Mouse (Mus musculus): ENCODE results near the gene Prpsap1. TPM values are rescaled to one million over a fixed set of nuclear protein-coding genes. Genes with fewer than 3 reads are reported as not detected.

Gene Prpsap1
- polyA plus RNA-seq, 2 experiments = 22.2 to 38.4 TPM

DNA sequence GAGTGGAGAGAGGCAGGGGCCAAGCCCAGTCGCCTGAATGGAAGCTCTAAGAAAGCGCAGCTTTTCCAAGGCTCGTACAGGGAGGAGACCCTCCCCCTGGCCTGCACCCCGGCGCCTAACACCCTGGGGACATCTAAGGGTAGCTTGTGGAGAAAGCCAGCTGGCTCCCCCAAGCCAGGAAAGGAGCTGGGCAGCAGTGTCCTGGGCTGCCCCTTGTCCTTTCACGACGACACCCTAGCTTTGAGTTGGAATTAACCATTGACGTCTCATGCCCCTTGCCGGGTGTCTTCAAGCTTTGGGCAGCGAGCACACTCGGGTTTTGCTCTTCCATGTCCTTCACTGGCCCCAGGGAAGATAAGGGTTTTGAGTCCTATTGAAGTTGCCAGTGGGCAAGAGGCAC, 56.5 kb downstream of the Prpsap1 start:
- no peak overlapping the region; the same call in 1 of the 2 replicates for H3K4me2 ChIP-seq (ENCODE audit: low read depth)
- no peaks in the 10 kb centered on the region for H3K27me3 ChIP-seq (ENCODE audit: control insufficient read depth, insufficient read depth, low read length)
- TF ChIP-seq EP300 (IDR thresholded peaks at IDR 0.05; ENCODE audit: low read depth) = no peak
- no peak for TF ChIP-seq CTCF (IDR thresholded peaks at IDR 0.05; ENCODE audit: low read depth)
- peaks cover 9 to 30% of the 10 kb centered on the region in 2 experiments for H3K4me1 ChIP-seq (replicated peaks; ENCODE audit: control insufficient read depth in 2 of 2, insufficient read depth in 2 of 2, low read length in 1 of 2)
- no peak overlapping the region for H3K9ac ChIP-seq (replicated peaks)
- no peak overlapping the region for H3K27ac ChIP-seq
- DNase-seq (ENCODE audit: low read depth in 3 of 3, low spot score in 3 of 3) (no peak), ATAC-seq (ENCODE audit: insufficient read depth) (no peak)
- no peaks in the 10 kb centered on the region for H3K9me3 ChIP-seq (ENCODE audit: control insufficient read depth, low read length)
- peaks cover 25% of the 10 kb centered on the region for H3K36me3 ChIP-seq (replicated peaks; ENCODE audit: control insufficient read depth, insufficient read depth, low read depth)
- WGBS (ENCODE audit: insufficient replicate concordance) = 88% methylated on average over 11 of the region's 11 CpGs
- H3K4me3 ChIP-seq (ENCODE audit: insufficient read depth in 1 of 2, low read depth in 2 of 2, low read length in 2 of 2) = no peak overlapping the region

DNA sequence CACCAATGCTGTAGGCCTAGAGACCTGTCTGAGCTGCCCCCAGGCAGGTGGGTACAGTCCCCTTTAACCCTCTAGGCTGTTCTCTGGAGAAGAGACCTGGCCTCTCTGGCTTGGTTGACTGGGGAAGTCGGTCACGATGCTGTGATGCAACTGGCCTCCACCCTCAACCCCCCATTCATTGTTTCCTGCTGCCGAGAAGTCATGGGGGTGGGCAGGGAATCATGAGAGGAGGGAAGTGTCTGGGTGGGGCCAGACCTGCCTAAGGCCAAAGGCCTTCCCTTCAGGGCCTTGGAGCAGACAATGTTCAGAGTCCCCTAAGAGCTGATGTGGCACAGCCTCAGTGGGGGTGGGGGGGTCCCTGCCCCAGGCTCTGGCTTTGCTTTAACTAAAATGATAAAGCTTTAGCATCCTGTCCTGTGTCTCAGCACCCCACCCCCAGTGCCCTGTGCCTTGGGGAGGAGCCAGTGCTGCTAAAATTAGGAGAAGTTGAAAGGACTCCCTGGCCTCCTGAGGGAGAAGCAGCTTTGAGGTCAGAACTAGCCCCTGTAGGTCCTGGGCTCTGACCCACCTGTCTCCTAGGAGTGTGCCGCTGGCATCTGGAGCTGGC, 57.2 kb downstream of the Prpsap1 start:
- Histone ChIP-seq H3K4me3 (ENCODE audit: insufficient read depth in 1 of 2, low read depth in 2 of 2, low read length in 2 of 2) (peak overlapping the region; percentile 10 to 74; a peak in 2 of 4 replicates), H3K4me1 (replicated peaks; ENCODE audit: control insufficient read depth in 2 of 2, insufficient read depth in 2 of 2, low read length in 1 of 2) (peaks cover 9 to 30% of the 10 kb centered on the region in 2 experiments), H3K36me3 (replicated peaks; ENCODE audit: control insufficient read depth, insufficient read depth, low read depth) (peaks cover 25% of the 10 kb centered on the region), H3K27me3 (ENCODE audit: control insufficient read depth, insufficient read depth, low read length) (no peaks in the 10 kb centered on the region), H3K9ac (replicated peaks) (no peak overlapping the region), H3K9me3 (ENCODE audit: control insufficient read depth, low read length) (no peaks in the 10 kb centered on the region), H3K4me2 (ENCODE audit: low read depth) (peak overlapping the region; percentile 68), H3K27ac (peak overlapping the region; percentile 56)
- ATAC-seq (ENCODE audit: insufficient read depth) = no peak
- peak in 1 of 3 experiments; percentile 49 for DNase-seq (ENCODE audit: low read depth in 3 of 3, low spot score in 3 of 3)
- 11% methylated on average over 4 of the region's 4 CpGs for WGBS (ENCODE audit: insufficient replicate concordance)
- TF ChIP-seq CTCF (IDR thresholded peaks at IDR 0.05; ENCODE audit: low read depth) (no peak), EP300 (IDR thresholded peaks at IDR 0.05; ENCODE audit: low read depth) (no peak)

DNA sequence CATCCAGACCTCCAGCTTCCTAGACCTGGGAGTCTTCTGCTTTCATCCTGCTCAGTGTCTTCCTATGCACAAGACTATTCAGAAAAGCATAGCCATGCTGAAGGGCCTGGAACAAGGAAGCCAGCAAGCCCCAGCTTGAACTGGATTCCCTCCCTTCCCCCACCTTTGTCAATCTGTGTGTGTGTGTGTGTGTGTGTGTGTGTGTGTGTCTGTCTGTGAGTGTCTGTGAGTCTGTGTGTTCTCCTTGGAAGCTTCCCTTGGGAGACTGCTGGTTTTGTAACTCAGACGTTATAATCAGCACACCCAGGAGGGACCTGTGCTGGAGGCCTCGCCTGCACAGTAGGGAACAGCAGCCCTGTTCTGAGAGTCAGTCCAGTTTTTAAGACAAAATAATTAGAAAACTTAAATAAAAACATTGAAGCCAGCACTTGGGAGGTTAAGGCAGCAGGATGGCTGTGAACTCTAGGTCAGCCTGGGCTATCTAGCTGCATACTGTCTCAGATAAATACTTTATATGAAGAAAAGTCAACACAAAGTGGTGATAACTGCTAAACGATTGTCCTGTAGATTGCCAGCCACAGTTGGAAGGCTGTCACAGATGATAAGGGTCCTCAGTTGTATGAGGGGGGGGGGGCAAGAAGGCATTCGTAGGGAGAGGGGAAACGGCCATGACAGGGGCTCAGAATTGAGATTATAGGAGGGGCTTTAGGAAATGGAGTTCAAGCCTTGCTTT, 57.8 kb downstream of the Prpsap1 start:
- Histone ChIP-seq H3K27ac (peak overlapping the region; percentile 56), H3K9me3 (ENCODE audit: control insufficient read depth, low read length) (no peaks in the 10 kb centered on the region), H3K4me1 (replicated peaks; ENCODE audit: control insufficient read depth in 2 of 2, insufficient read depth in 2 of 2, low read length in 1 of 2) (peaks cover 10 to 33% of the 10 kb centered on the region in 2 experiments), H3K36me3 (replicated peaks; ENCODE audit: control insufficient read depth, insufficient read depth, low read depth) (peaks cover 25% of the 10 kb centered on the region), H3K4me3 (ENCODE audit: insufficient read depth in 1 of 2, low read depth in 2 of 2, low read length in 2 of 2) (peak overlapping the region; percentile 32 to 74), H3K4me2 (ENCODE audit: low read depth) (peak overlapping the region; percentile 68), H3K27me3 (ENCODE audit: control insufficient read depth, insufficient read depth, low read length) (no peaks in the 10 kb centered on the region), H3K9ac (replicated peaks) (peak overlapping the region; percentile 19)
- DNase-seq (ENCODE audit: low read depth in 3 of 3, low spot score in 3 of 3) (no peak), ATAC-seq (ENCODE audit: insufficient read depth) (no peak)
- TF ChIP-seq CTCF (IDR thresholded peaks at IDR 0.05; ENCODE audit: low read depth) = no peak
- TF ChIP-seq EP300 (IDR thresholded peaks at IDR 0.05; ENCODE audit: low read depth) = peak; percentile 41
- 5% methylated on average over 5 of the region's 5 CpGs for WGBS (ENCODE audit: insufficient replicate concordance)

DNA sequence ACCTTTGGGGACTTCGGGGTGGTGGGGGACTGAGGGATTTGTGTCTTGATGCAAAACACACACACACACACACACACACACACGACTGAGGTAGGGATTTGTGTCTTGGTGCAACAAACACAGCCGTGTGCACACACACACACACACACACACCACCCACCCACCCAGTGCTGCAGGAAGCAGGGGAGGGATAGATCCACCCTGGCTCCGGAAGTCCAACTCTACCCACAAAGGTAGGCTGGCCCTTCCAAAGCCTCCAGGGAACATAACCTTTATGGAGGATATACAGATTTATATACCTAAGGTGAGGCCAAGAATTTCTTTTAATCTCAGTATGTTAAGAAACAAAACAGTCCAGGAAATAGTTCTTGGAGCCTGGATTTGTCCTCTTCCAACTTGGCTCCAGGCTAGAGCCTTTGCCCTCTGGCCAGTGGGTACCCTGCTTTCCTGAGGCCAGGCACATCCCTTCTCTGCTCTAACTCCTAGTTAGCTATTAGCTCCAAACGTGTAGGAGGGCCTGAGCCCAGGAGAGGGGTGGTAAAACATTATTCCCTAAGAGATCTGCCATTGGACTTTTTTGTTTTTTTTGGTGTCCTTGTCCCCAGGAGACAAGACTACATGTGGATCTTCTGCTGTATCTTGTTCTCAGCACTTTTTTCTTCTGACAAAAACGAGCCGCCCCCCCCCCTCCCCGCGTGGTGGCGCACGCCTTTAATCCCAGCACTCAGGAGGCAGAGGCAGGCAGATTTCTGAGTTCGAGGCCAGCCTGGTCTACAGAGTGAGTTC, 58.8 kb downstream of the Prpsap1 start:
- H3K27ac ChIP-seq = peak overlapping the region; percentile 79
- no peaks in the 10 kb centered on the region for H3K27me3 ChIP-seq (ENCODE audit: control insufficient read depth, insufficient read depth, low read length)
- TF ChIP-seq EP300 (IDR thresholded peaks at IDR 0.05; ENCODE audit: low read depth) (no peak), CTCF (IDR thresholded peaks at IDR 0.05; ENCODE audit: low read depth) (no peak)
- peak overlapping the region; percentile 68 for H3K4me2 ChIP-seq (ENCODE audit: low read depth)
- no peaks in the 10 kb centered on the region for H3K9me3 ChIP-seq (ENCODE audit: control insufficient read depth, low read length)
- 39% methylated on average over 12 of the region's 12 CpGs for WGBS (ENCODE audit: insufficient replicate concordance)
- peak overlapping the region; percentile 88 for H3K9ac ChIP-seq (replicated peaks)
- peaks cover 25% of the 10 kb centered on the region for H3K36me3 ChIP-seq (replicated peaks; ENCODE audit: control insufficient read depth, insufficient read depth, low read depth)
- ATAC-seq (ENCODE audit: insufficient read depth) = no peak
- peak overlapping the region; percentile 74 to 98 for H3K4me3 ChIP-seq (ENCODE audit: insufficient read depth in 1 of 2, low read depth in 2 of 2, low read length in 2 of 2)
- DNase-seq (ENCODE audit: low read depth in 3 of 3, low spot score in 3 of 3) = no peak
- H3K4me1 ChIP-seq (replicated peaks; ENCODE audit: control insufficient read depth in 2 of 2, insufficient read depth in 2 of 2, low read length in 1 of 2) = peaks cover 19 to 40% of the 10 kb centered on the region in 2 experiments
